Mouse (Mus musculus): Measurements from ENCODE around the gene Eml3. TPM values are rescaled to one million over a fixed set of nuclear protein-coding genes. Genes with fewer than 3 reads are reported as not detected.
A peak's percentile ranks its signal among the peaks of the same experiment; 100 is the strongest.

Eml3 gene
- 9.9 and 12.8 TPM in 2 replicates for polyA plus RNA-seq (2015; fragmentation: Nextera tagmentation; extraction: Ambion mirVana)

GRCm38 (mm10) chr19:8929224-8930088 is at the start of gene Eml3, which contains the start of gene Rom1:
Gene Eml3, plus strand, starts transcription at chr19:8929552.
Gene Rom1, minus strand, starts transcription at chr19:8929356.
- Histone ChIP-seq H3K27ac (replicated peaks) (peak within 1 kb of the TSS; percentile 61; the same call in 1 of the 2 replicates), H3K4me1 (replicated peaks) (peaks cover 18% of the 10 kb centered on the region), H3K4me3 (peak within 1 kb of the TSS; percentile 57), H3K27me3 (no peaks in the 10 kb centered on the region; the same call in 1 of the 2 replicates), H3K36me3 (peaks cover 19% of the 10 kb centered on the region), H3K9ac (peak within 1 kb of the TSS; percentile 53), H3K9me3 (no peaks in the 10 kb centered on the region), H3K4me2 (peak within 1 kb of the TSS; percentile 78)
- ATAC-seq (ENCODE audit: low FRiP score, low read depth) = peak; percentile 70
- WGBS = under 1% methylated on average over 59 of the region's 74 CpGs

DNA sequence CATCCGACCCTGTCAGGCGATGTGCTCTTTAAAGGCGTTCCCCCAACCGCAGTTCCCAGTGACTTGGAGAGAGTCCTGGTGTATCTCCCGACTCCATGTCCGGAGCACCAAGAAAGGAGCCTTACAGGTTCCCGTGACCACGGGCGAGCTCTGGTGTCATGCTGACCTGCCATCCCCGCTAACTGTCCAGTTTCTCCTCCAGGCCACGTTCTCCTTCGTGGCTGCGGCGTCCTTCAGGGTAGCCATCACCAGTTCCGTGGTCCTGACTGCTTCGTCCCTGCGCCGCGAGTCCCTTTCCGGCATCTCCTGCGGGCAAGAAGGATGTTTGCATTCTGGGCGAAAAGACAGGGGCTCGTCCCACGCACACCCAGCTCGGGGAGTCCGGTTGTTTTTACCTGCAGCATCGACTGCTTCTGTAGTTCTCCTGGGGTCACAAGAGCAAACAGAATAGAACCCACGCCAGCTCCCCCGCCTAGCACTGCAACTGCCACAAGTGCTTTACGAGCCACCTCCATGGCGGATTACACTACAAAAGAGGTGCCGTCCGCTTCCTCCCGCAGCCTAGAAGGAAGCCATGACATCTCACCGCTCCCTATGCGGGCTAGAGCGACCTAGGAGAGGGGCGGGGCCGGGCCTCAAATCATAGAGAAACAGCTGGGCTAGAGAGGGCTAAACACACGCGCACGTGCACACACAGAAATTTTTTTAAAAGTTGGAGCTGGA is 48.9 kb upstream of the Eml3 start, which contains the start of gene Uqcc3:
Gene Uqcc3, minus strand, starts transcription at position 613 of the 723 bp plus-strand sequence.
- Histone ChIP-seq H3K36me3 (peaks cover 15% of the 10 kb centered on the region), H3K27ac (replicated peaks) (peak within 1 kb of the TSS; percentile 90), H3K9me3 (no peaks in the 10 kb centered on the region), H3K4me1 (replicated peaks) (peaks cover 14% of the 10 kb centered on the region), H3K4me2 (peak within 1 kb of the TSS; percentile 92), H3K9ac (peak within 1 kb of the TSS; percentile 94), H3K27me3 (no peaks in the 10 kb centered on the region), H3K4me3 (peak within 1 kb of the TSS; percentile 87)
- ATAC-seq (ENCODE audit: low FRiP score, low read depth) = peak; percentile 96
- WGBS = under 1% methylated on average over 42 of the region's 42 CpGs

GRCm38 (mm10) chr19:8881034-8881392 is 48.3 kb upstream of the Eml3 start:
- Histone ChIP-seq H3K4me1 (replicated peaks) (peaks cover 14% of the 10 kb centered on the region), H3K9ac (peak overlapping the region; percentile 94; the same call in 1 of the 2 replicates), H3K27me3 (no peaks in the 10 kb centered on the region), H3K4me3 (peak overlapping the region; percentile 87), H3K4me2 (peak overlapping the region; percentile 92), H3K36me3 (peaks cover 10% of the 10 kb centered on the region), H3K27ac (replicated peaks) (peak overlapping the region; percentile 90), H3K9me3 (no peaks in the 10 kb centered on the region)
- no peak for ATAC-seq (ENCODE audit: low FRiP score, low read depth)
- WGBS = 15% methylated on average over 3 of the region's 3 CpGs

- WGBS = 74% methylated on average over 3 of the region's 3 CpGs
- Histone ChIP-seq H3K27ac (replicated peaks) (no peak within 1 kb of the TSS), H3K9me3 (no peaks in the 10 kb centered on the region), H3K36me3 (no peaks in the 10 kb centered on the region), H3K4me3 (no peak within 1 kb of the TSS), H3K4me1 (replicated peaks) (peaks cover 23% of the 10 kb centered on the region), H3K4me2 (no peak within 1 kb of the TSS), H3K9ac (no peak within 1 kb of the TSS), H3K27me3 (no peaks in the 10 kb centered on the region)
- no peak for ATAC-seq (ENCODE audit: low FRiP score, low read depth)
Observed at GRCm38 (mm10) chr19:8883616-8884015, 45.7 kb upstream of the Eml3 start, which contains the start of the genes Lbhd1 and Gm49403. Gene Lbhd1, plus strand, starts transcription at chr19:8883732. Gene Gm49403, plus strand, starts transcription at chr19:8883930.

GRCm38 (mm10) chr19:8886916-8887584 is 42.3 kb upstream of the Eml3 start:
- no peak overlapping the region for H3K9ac ChIP-seq
- H3K4me3 ChIP-seq = no peak overlapping the region; the same call in 1 of the 2 replicates
- H3K9me3 ChIP-seq = no peaks in the 10 kb centered on the region
- H3K27ac ChIP-seq (replicated peaks) = no peak overlapping the region
- H3K36me3 ChIP-seq = 0 out of 2 replicates have a peak, but pooled peaks cover 6% of the 10 kb centered on the region
- H3K4me1 ChIP-seq (replicated peaks) = peaks cover 17% of the 10 kb centered on the region
- H3K4me2 ChIP-seq = peak overlapping the region; percentile 79
- H3K27me3 ChIP-seq = no peaks in the 10 kb centered on the region
- 55% methylated on average over 1 of the region's 1 CpGs for WGBS
- no peak for ATAC-seq (ENCODE audit: low FRiP score, low read depth)

DNA sequence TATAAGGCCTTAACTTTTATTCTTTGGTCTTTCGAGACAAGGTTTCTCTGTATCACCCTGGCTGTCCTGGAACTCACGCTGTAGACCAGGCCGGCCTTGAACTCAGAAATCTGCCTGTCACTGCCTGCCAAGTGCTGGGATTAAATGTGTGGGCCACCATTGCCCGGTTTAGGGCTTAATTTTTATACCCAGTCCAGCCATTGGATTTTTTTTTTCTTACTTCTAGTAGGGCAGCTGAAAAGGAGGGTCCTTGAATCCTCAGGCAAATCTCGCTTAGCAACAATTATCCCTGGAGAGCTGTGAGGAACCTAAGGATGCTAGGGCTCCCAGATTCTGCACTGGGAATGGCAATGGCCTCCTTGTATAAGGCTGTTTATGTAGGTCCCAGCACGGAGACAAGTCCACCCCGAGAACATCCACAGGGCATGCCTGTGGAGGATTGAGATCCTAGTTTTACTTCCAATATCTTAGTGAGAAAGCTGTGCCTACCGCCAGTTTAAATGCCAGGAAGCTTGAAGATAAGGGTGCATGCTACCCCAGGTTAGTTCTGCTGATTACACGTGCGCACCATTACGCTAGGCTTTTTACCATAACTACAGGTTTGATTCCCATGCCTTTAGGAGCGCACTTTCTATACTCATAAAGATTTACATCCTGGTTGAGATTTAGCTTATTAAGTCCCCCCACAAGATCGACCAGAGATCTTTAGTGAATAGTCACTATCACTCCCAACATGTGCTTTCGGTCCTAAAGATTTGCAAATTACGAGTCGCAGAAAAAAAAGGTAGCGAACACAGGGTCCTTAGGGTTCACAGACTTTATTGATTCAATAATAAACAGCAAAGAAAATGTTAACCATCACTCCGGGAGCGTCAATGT is 41.5 kb upstream of the Eml3 start:
- H3K4me2 ChIP-seq = peak overlapping the region; percentile 79
- H3K4me1 ChIP-seq (replicated peaks) = peaks cover 17% of the 10 kb centered on the region
- H3K36me3 ChIP-seq = 0 out of 2 replicates have a peak, but pooled peaks cover 6% of the 10 kb centered on the region
- peak overlapping the region; percentile 86 for H3K27ac ChIP-seq (replicated peaks)
- no peaks in the 10 kb centered on the region for H3K9me3 ChIP-seq
- H3K9ac ChIP-seq = peak overlapping the region; percentile 69
- no peak for ATAC-seq (ENCODE audit: low FRiP score, low read depth)
- WGBS = 16% methylated on average over 19 of the region's 19 CpGs
- H3K4me3 ChIP-seq = peak overlapping the region; percentile 57
- H3K27me3 ChIP-seq = no peaks in the 10 kb centered on the region

- peak; percentile 95 for ATAC-seq (ENCODE audit: low FRiP score, low read depth)
- peak within 1 kb of the TSS; percentile 57 for H3K4me3 ChIP-seq
- H3K9me3 ChIP-seq = no peaks in the 10 kb centered on the region
- peaks cover 23% of the 10 kb centered on the region for H3K4me1 ChIP-seq (replicated peaks)
- peak within 1 kb of the TSS; percentile 86 for H3K27ac ChIP-seq (replicated peaks)
- WGBS = under 1% methylated on average over 58 of the region's 58 CpGs
- H3K4me2 ChIP-seq = peak within 1 kb of the TSS; percentile 79
- peak within 1 kb of the TSS; percentile 69 for H3K9ac ChIP-seq
- H3K36me3 ChIP-seq = 0 out of 2 replicates have a peak, but pooled peaks cover 6% of the 10 kb centered on the region
- H3K27me3 ChIP-seq = no peaks in the 10 kb centered on the region
Observed at GRCm38 (mm10) chr19:8888511-8889385, 40.6 kb upstream of the Eml3 start, which contains the start of the genes 1810009A15Rik and Gm49416. Gene 1810009A15Rik, plus strand, starts transcription at chr19:8888853. Gene Gm49416, plus strand, starts transcription at chr19:8888926.

GRCm38 (mm10) chr19:8892829-8893766 is 36.3 kb upstream of the Eml3 start, which contains the start of gene Ints5:
Gene Ints5, plus strand, starts transcription at chr19:8893005.
- H3K27me3 ChIP-seq = no peaks in the 10 kb centered on the region
- ATAC-seq (ENCODE audit: low FRiP score, low read depth) = peak; percentile 43
- 0 out of 2 replicates have a peak, but pooled peaks cover 11% of the 10 kb centered on the region for H3K36me3 ChIP-seq
- peaks cover 28% of the 10 kb centered on the region for H3K4me1 ChIP-seq (replicated peaks)
- peak within 1 kb of the TSS; percentile 87 for H3K27ac ChIP-seq (replicated peaks)
- WGBS = 3% methylated on average over 54 of the region's 54 CpGs
- H3K9ac ChIP-seq = peak within 1 kb of the TSS; percentile 83
- H3K4me2 ChIP-seq = peak within 1 kb of the TSS; percentile 84
- H3K4me3 ChIP-seq = peak within 1 kb of the TSS; percentile 62
- no peaks in the 10 kb centered on the region for H3K9me3 ChIP-seq

DNA sequence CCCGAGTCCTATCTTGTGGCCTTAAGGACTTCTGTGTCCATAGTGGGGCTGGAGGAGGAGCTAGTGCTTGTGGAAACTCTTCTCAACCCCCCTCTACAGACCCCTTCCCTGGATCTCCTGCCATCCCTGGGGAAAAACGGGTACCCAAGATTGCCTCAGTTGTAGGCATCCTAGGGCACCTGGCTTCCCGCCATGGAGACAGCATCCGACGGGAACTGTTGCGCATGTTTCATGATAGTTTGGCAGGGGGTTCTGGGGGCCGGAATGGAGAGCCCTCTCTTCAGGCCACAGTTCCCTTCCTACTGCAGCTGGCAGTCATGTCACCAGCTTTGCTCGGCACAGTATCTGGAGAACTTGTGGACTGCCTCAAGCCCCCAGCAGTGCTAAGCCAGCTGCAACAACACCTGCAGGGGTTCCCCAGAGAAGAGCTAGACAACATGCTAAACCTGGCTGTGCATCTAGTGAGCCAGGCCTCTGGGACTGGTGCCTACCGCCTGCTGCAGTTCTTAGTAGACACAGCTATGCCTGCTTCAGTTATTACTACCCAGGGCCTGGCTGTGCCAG is 33.9 kb upstream of the Eml3 start:
- no peak for ATAC-seq (ENCODE audit: low FRiP score, low read depth)
- no peak overlapping the region for H3K4me3 ChIP-seq
- WGBS = 92% methylated on average over 9 of the region's 9 CpGs
- no peaks in the 10 kb centered on the region for H3K9me3 ChIP-seq
- H3K4me2 ChIP-seq = no peak overlapping the region
- H3K27ac ChIP-seq (replicated peaks) = no peak overlapping the region
- H3K4me1 ChIP-seq (replicated peaks) = peaks cover 29% of the 10 kb centered on the region
- H3K36me3 ChIP-seq = 0 out of 2 replicates have a peak, but pooled peaks cover 10% of the 10 kb centered on the region
- no peak overlapping the region for H3K9ac ChIP-seq
- no peaks in the 10 kb centered on the region for H3K27me3 ChIP-seq

Data from hindbrain, embryonic 15.5 days (tissue).